Mouse (Mus musculus) hindbrain, embryonic 14.5 days (tissue): Measurements from ENCODE around the gene Tgfbr2. TPM values are rescaled to one million over a fixed set of nuclear protein-coding genes. Genes with fewer than 3 reads are reported as not detected.
"Not testable (repeated sequence)": the region's sequence is repeated elsewhere in the genome, so short reads cannot be mapped to it uniquely, and the experiment has no call there.

Source experiments
- ATAC-seq: fragments of 200-750 bp; cut with Nextera tagmentation; 2 replicates; pipeline ENCODE4 v1.8.0; 2017; ENCODE audit warnings: moderate number of reproducible peaks, mild to moderate bottlenecking, moderate TSS enrichment, moderate library complexity; ENCODE audit not compliant: low FRiP score
- DNase-seq: peaks from one replicate; pipeline ENCODE4 v3.0.0-alpha.2; 2015; ENCODE audit warnings: low spot score
- H3K27ac ChIP-seq: fragments of 300-500 bp; sonication (generic); 2 replicates; pipeline ENCODE4 v1.5.1; 2014; ENCODE audit warnings: mild to moderate bottlenecking, moderate library complexity
- H3K27me3 ChIP-seq: fragments of 300-500 bp; sonication (generic); 2 replicates; pipeline ENCODE4 v1.6.1; 2014; ENCODE audit warnings: mild to moderate bottlenecking, low read length, mixed read lengths; ENCODE audit not compliant: control insufficient read depth, insufficient read depth
- H3K36me3 ChIP-seq: fragments of 300-500 bp; sonication (generic); replicated peaks from 2 replicates; pipeline ENCODE4 v1.6.1; 2014; ENCODE audit not compliant: control insufficient read depth, insufficient read depth
- H3K4me1 ChIP-seq: fragments of 300-500 bp; sonication (generic); replicated peaks from 2 replicates; pipeline ENCODE4 v1.6.1; 2014; ENCODE audit warnings: antibody characterized with exemption, low read length, mixed read lengths; ENCODE audit not compliant: control insufficient read depth, insufficient read depth
- H3K4me2 ChIP-seq: fragments of 300-500 bp; sonication (generic); replicated peaks from 2 replicates; pipeline ENCODE4 v1.6.1; 2014; ENCODE audit warnings: mild to moderate bottlenecking, moderate library complexity
- H3K4me3 ChIP-seq: fragments of 300-500 bp; sonication (generic); replicated peaks from 2 replicates; pipeline ENCODE4 v1.5.1; 2014; ENCODE audit warnings: mild to moderate bottlenecking, low read length
- H3K9ac ChIP-seq: fragments of 300-500 bp; sonication (generic); 2 replicates; pipeline ENCODE4 v1.6.1; 2014
- H3K9me3 ChIP-seq: fragments of 300-500 bp; sonication (generic); 2 replicates; pipeline ENCODE4 v1.6.1; 2016; ENCODE audit warnings: low read length; ENCODE audit not compliant: control insufficient read depth
- WGBS: fragments of 180-500 bp; shearing (Covaris S2); extraction: QIAGEN DNeasy Blood & Tissue Kit; methylation state at CpG from one replicate; pipeline ENCODE4 v1.1.7; 2014; 5-methylcytosine and 5-hydroxymethylcytosine counted together
- polyA plus RNA-seq: library from polyadenylated mRNA; unstranded; fragments of >200 nt; fragmentation: Nextera tagmentation; extraction: Ambion mirVana; gene quantifications from 2 replicates; pipeline ENCODE4 v1.2.1, GENCODE M21; 2014

The Tgfbr2 gene
- polyA plus RNA-seq, 1 experiment from 2014 or later, result 11.4 TPM

DNA sequence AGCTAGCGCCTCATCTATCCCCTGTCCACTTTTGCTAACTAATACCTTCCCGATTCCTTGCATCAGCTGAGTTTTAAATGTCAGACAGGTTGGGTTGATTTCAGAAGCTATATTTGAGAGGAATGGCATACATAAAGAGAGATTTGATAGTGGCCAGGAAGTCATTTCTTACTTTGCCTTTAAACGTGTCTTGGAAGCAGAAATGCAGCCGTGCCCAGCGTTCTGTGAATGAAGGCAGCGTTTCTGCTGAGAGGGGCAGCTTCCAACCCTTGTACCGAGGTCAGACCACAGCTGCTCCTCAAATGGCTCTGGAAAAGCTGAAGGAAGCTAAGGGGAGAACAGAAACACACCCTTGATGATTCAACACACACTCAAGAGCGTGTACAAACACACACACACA is 121.2 kb downstream of the Tgfbr2 start:
- Histone ChIP-seq H3K27ac (no peak overlapping the region), H3K9ac (no peak overlapping the region), H3K4me1 (no peaks in the 10 kb centered on the region), H3K4me3 (no peak overlapping the region), H3K27me3 (no peaks in the 10 kb centered on the region), H3K36me3 (no peaks in the 10 kb centered on the region), H3K9me3 (no peaks in the 10 kb centered on the region), H3K4me2 (no peak overlapping the region)
- 84% methylated on average over 8 of the region's 8 CpGs for WGBS
- ATAC-seq (no peak), DNase-seq (no peak)

DNA sequence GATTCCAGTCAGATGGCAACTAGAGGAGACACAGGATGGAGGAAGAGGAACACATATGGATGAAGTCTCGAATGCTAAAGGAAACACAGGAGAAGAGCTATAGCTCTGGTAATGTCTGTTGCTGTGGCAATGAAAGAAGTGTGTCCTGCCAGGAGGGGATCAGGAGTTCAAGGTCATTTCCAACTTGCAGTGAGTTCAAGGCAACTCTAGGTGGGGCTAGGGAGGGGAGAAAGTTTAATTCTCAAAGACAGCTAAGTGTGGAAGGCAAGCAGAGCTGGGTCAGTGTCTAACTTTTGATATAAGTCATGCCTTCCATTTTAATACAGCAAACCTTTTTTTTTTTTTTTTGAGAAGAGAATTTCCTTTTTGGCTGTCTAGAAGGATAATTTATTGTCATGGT is 125.2 kb downstream of the Tgfbr2 start:
- no peaks in the 10 kb centered on the region for H3K9me3 ChIP-seq
- H3K4me2 ChIP-seq, result no peak overlapping the region
- DNase-seq (no peak), ATAC-seq (no peak)
- 87% methylated on average over 1 of the region's 1 CpGs for WGBS
- H3K4me1 ChIP-seq, result no peaks in the 10 kb centered on the region
- no peaks in the 10 kb centered on the region for H3K36me3 ChIP-seq
- H3K27me3 ChIP-seq, result no peaks in the 10 kb centered on the region
- no peak overlapping the region for H3K27ac ChIP-seq
- no peak overlapping the region for H3K9ac ChIP-seq
- H3K4me3 ChIP-seq, result no peak overlapping the region

DNA sequence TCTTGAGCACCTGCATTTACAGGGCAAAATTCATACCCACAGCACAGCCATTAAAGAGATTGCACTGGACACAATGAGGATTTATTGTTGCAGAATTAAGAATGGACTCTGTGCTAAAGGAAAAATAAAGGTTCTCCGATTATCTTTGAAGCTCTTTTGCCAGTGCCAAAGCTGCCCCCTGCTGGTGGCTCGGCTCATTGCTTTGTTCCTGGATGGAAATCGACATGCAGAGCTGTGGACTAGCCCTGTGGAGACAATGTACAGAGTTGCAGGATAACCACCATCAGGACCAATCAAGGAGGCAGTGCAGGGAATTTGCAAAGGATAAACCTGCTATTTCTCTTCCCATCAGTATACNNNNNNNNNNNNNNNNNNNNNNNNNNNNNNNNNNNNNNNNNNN is 133.4 kb downstream of the Tgfbr2 start:
- H3K9me3 ChIP-seq, result no peaks in the 10 kb centered on the region
- H3K4me3 ChIP-seq, result no peak overlapping the region
- H3K9ac ChIP-seq, result no peak overlapping the region
- 0 out of 2 replicates have a peak, but pooled peaks cover 4% of the 10 kb centered on the region for H3K4me1 ChIP-seq
- DNase-seq (peak; percentile 95), ATAC-seq (no peak; the same call in 1 of the 2 replicates)
- no peaks in the 10 kb centered on the region for H3K27me3 ChIP-seq
- 12% methylated on average over 3 of the region's 3 CpGs for WGBS
- no peaks in the 10 kb centered on the region for H3K36me3 ChIP-seq
- 0 out of 2 replicates have a peak overlapping the region, but pooled peaks have one; percentile 38 for H3K27ac ChIP-seq
- H3K4me2 ChIP-seq, result no peak overlapping the region

DNA sequence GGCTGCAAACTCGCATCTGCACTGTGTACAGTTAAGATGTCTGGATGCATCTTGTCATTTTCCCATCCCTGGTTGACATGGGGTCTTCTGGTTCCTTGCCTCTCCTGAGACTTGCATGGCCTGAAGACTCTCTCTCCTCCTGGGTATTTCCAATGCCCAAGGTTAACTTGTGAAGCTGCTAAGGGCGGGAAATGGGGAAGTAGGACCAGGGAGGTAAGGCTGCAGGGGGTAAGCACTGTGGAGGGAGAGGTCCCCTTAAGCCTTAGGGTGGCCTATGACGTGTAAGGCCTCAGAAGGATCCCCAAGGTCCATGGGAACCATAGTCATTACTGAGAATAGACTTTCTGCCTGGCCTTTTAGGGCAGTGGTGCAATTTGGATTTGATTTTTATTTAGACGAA is 133.8 kb downstream of the Tgfbr2 start:
- no peak for ATAC-seq
- H3K36me3 ChIP-seq, result no peaks in the 10 kb centered on the region
- H3K27ac ChIP-seq, result 0 out of 2 replicates have a peak overlapping the region, but pooled peaks have one; percentile 38
- H3K4me3 ChIP-seq, result no peak overlapping the region
- WGBS, result 75% methylated on average over 4 of the region's 4 CpGs
- H3K4me1 ChIP-seq, result 0 out of 2 replicates have a peak, but pooled peaks cover 4% of the 10 kb centered on the region
- no peak overlapping the region for H3K4me2 ChIP-seq
- H3K9ac ChIP-seq, result no peak overlapping the region
- H3K27me3 ChIP-seq, result no peaks in the 10 kb centered on the region
- H3K9me3 ChIP-seq, result no peaks in the 10 kb centered on the region
- no peak for DNase-seq

DNA sequence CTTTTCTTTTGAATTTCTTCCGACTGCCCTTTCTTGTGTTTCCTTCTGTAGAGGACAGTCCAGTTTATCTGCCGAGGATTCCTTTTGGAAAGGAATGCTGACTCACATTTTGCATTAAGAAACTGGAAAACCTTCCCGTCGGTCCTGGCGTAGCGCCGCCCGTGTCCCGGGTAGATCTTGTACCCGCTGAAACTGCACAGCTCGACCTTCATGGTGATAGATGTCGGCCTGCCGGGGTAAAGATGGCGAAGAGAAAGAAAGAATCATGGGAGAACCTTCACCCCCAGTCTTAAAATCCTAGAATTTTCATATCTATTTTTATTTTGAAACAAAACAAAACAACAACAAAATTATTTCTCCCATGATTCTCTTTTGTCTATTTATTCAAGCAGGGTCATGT is 134.3 kb downstream of the Tgfbr2 start:
- not testable (repeated sequence) for H3K4me3 ChIP-seq, H3K9me3 ChIP-seq, H3K27ac ChIP-seq, ATAC-seq, H3K36me3 ChIP-seq, H3K27me3 ChIP-seq, H3K4me1 ChIP-seq, DNase-seq, H3K9ac ChIP-seq, H3K4me2 ChIP-seq
- WGBS, result 95% methylated on average over 14 of the region's 14 CpGs

DNA sequence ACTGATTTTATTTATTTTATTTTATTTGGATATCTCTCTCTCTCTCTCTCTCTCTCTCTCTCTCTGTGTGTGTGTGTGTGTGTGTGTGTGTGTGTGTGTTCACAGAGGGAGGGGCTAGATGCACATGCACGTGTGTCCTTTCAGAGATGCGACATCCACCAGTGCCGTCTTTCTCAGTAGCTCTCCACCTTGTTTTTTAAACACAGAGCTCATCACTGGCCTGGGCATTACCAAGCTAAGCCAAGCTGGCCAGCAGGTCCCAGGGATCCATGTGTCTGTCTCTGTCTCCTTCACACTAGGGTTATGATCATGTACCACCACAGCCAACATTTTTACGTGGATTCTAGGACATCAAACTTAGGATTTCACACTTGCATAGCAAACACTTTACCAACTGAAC is 135.2 kb downstream of the Tgfbr2 start:
- ATAC-seq (no peak), DNase-seq (no peak)
- H3K4me1 ChIP-seq, result 0 out of 2 replicates have a peak, but pooled peaks cover 4% of the 10 kb centered on the region
- WGBS, result 86% methylated on average over 4 of the region's 4 CpGs
- no peaks in the 10 kb centered on the region for H3K9me3 ChIP-seq
- H3K27ac ChIP-seq, result no peak overlapping the region
- H3K9ac ChIP-seq, result no peak overlapping the region
- H3K36me3 ChIP-seq, result no peaks in the 10 kb centered on the region
- no peaks in the 10 kb centered on the region for H3K27me3 ChIP-seq
- no peak overlapping the region for H3K4me2 ChIP-seq
- H3K4me3 ChIP-seq, result no peak overlapping the region

DNA sequence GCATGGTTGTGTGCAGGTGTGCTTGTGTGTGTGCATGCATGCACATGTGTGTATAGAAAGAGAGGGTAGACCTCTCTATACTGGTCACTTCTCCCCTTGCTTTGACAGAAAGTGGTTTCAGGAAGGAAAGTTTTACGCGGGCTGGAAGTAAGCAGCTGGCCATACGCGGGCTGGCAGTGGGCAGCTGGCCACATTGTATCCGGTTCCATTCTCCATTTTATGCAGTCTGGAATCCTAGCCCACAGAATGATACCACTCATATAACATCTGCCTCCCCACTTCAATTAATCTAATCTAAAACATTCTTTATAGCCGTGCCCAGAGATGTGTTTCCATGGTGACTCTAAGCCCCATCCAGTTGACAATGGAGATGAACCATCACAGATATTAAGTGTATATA is 136.9 kb downstream of the Tgfbr2 start:
- H3K9ac ChIP-seq, result no peak overlapping the region
- 77% methylated on average over 6 of the region's 6 CpGs for WGBS
- no peaks in the 10 kb centered on the region for H3K27me3 ChIP-seq
- H3K36me3 ChIP-seq, result no peaks in the 10 kb centered on the region
- 0 out of 2 replicates have a peak, but pooled peaks cover 4% of the 10 kb centered on the region for H3K4me1 ChIP-seq
- DNase-seq (no peak), ATAC-seq (no peak)
- no peak overlapping the region for H3K27ac ChIP-seq
- no peaks in the 10 kb centered on the region for H3K9me3 ChIP-seq
- no peak overlapping the region for H3K4me3 ChIP-seq
- H3K4me2 ChIP-seq, result no peak overlapping the region
